Mouse (Mus musculus) liver, embryonic 14.5 days (tissue): ENCODE data around the gene Iqgap3. TPM values are rescaled to one million over a fixed set of nuclear protein-coding genes. Genes with fewer than 3 reads are reported as not detected.

Experiments used
- ATAC-seq: fragments of 200-750 bp; cut with Nextera tagmentation; 2 replicates; pipeline ENCODE4 v1.8.0; 2017; ENCODE audit warnings: moderate number of reproducible peaks, mild to moderate bottlenecking, moderate library complexity; ENCODE audit not compliant: insufficient read depth
- DNase-seq, 3 experiments: peaks; one replicate each; pipeline ENCODE4 v3.0.0-alpha.2; 2012 to 2013; ENCODE audit warnings: low read depth in 3 of 3, low spot score in 3 of 3
- H3K27ac ChIP-seq: fragments of 300-500 bp; sonication (generic); 2 replicates; pipeline ENCODE4 v1.5.1; 2014; ENCODE audit warnings: moderate library complexity, mild to moderate bottlenecking, control low read depth, inconsistent platforms
- H3K27me3 ChIP-seq: fragments of 300-500 bp; sonication (generic); 2 replicates; pipeline ENCODE4 v1.6.1; 2014; ENCODE audit warnings: mild to moderate bottlenecking, low read length, moderate library complexity; ENCODE audit not compliant: control insufficient read depth, insufficient read depth
- H3K36me3 ChIP-seq: fragments of 300-500 bp; sonication (generic); replicated peaks from 2 replicates; pipeline ENCODE4 v1.6.1; 2014; ENCODE audit warnings: low read depth; ENCODE audit not compliant: control insufficient read depth, insufficient read depth
- H3K4me1 ChIP-seq, 2 experiments: fragments of 200-500 bp in 1 of 2; fragments of 300-500 bp in 1 of 2; sonication (generic) in 1 of 2; replicated peaks; 2 replicates each; pipeline ENCODE4 v1.6.1; 2012 to 2014; ENCODE audit warnings: antibody characterized with exemption in 1 of 2, inconsistent platforms in 1 of 2, low read length in 1 of 2; ENCODE audit not compliant: control insufficient read depth in 2 of 2, insufficient read depth in 2 of 2
- H3K4me2 ChIP-seq: fragments of 300-500 bp; sonication (generic); 2 replicates; pipeline ENCODE4 v1.6.1; 2014; ENCODE audit warnings: low read depth, mild to moderate bottlenecking, control low read depth, moderate library complexity
- H3K4me3 ChIP-seq, 2 experiments: fragments of 200-500 bp in 1 of 2; fragments of 300-500 bp in 1 of 2; sonication (generic) in 1 of 2; 2 replicates each; pipeline ENCODE4 v1.5.1; 2012 to 2014; ENCODE audit warnings: low read depth in 2 of 2, low read length in 2 of 2, mild to moderate bottlenecking in 2 of 2, control low read depth in 1 of 2, inconsistent platforms in 1 of 2, moderate library complexity in 1 of 2; ENCODE audit not compliant: insufficient read depth in 1 of 2
- H3K9ac ChIP-seq: fragments of 300-500 bp; sonication (generic); replicated peaks from 2 replicates; pipeline ENCODE4 v1.6.1; 2014; ENCODE audit warnings: mild to moderate bottlenecking, control low read depth, moderate library complexity
- H3K9me3 ChIP-seq: fragments of 300-500 bp; sonication (generic); 2 replicates; pipeline ENCODE4 v1.6.1; 2016; ENCODE audit warnings: low read length, mixed read lengths; ENCODE audit not compliant: control insufficient read depth
- CTCF ChIP-seq: IDR thresholded peaks from 2 replicates; pipeline ENCODE4 v1.5.1; 2016; ENCODE audit warnings: antibody characterized with exemption, low read depth, control low read depth
- EP300 ChIP-seq: IDR thresholded peaks from 2 replicates; pipeline ENCODE4 v1.6.1; 2016; ENCODE audit warnings: antibody characterized with exemption, low read depth
- WGBS: fragments of 180-500 bp; shearing (Covaris S2); extraction: QIAGEN DNeasy Blood & Tissue Kit; methylation state at CpG from one replicate; pipeline ENCODE4 v1.1.7; 2014; ENCODE audit not compliant: insufficient replicate concordance; 5-methylcytosine and 5-hydroxymethylcytosine counted together
- polyA plus RNA-seq, 2 experiments: library from polyadenylated mRNA; depleted of rRNA in 1 of 2; stranded (reverse) in 1 of 2; unstranded in 1 of 2; fragments of >200 nt; fragmentation: Nextera tagmentation in 1 of 2; extraction: Ambion mirVana in 1 of 2; gene quantifications; 2 replicates each; pipeline versions ENCODE4 v1.2.1 to v1.2.3; 2012 to 2014

Iqgap3 gene
- polyA plus RNA-seq, 2 experiments: 6.7 to 8.8 TPM

- no peak for DNase-seq
- Histone ChIP-seq H3K36me3 (no peaks in the 10 kb centered on the region), H3K27me3 (no peaks in the 10 kb centered on the region), H3K4me3 (peak overlapping the region; percentile 57 to 58), H3K9me3 (no peaks in the 10 kb centered on the region), H3K27ac (no peak overlapping the region), H3K9ac (peak overlapping the region; percentile 51), H3K4me2 (peak overlapping the region; percentile 83), H3K4me1 (peaks cover 19 to 43% of the 10 kb centered on the region in 2 experiments)
- WGBS: 17% methylated on average over 25 of the region's 25 CpGs
- ATAC-seq: no peak
- TF ChIP-seq CTCF: no peak
- no peak for TF ChIP-seq EP300
Measured at GRCm38 (mm10) chr3:88139243-88140177, 57.7 kb downstream of the Iqgap3 start.

- H3K9ac ChIP-seq: no peak overlapping the region
- WGBS: 29% methylated on average over 11 of the region's 11 CpGs
Measured at GRCm38 (mm10) chr3:88140178-88140902, 58.6 kb downstream of the Iqgap3 start.

GRCm38 (mm10) chr3:88140903-88141430, 59.2 kb downstream of the Iqgap3 start:
- Histone ChIP-seq H3K36me3 (no peaks in the 10 kb centered on the region), H3K9me3 (no peaks in the 10 kb centered on the region), H3K4me1 (peaks cover 31 to 57% of the 10 kb centered on the region in 2 experiments), H3K4me3 (no peak overlapping the region; a peak in 1 of 4 replicates), H3K27ac (peak overlapping the region; percentile 84), H3K27me3 (no peaks in the 10 kb centered on the region), H3K9ac (no peak overlapping the region), H3K4me2 (peak overlapping the region; percentile 78)
- WGBS: 31% methylated on average over 6 of the region's 6 CpGs
- TF ChIP-seq EP300 (no peak), CTCF (no peak)
- ATAC-seq (no peak), DNase-seq (no peak)

More at GRCm38 (mm10) chr3:88140178-88140902, 58.6 kb downstream of the Iqgap3 start:
- H3K27ac ChIP-seq: no peak overlapping the region
- no peaks in the 10 kb centered on the region for H3K9me3 ChIP-seq
- H3K4me2 ChIP-seq: no peak overlapping the region
- no peaks in the 10 kb centered on the region for H3K36me3 ChIP-seq
- H3K4me1 ChIP-seq: peaks cover 26 to 51% of the 10 kb centered on the region in 2 experiments
- no peak for TF ChIP-seq CTCF
- TF ChIP-seq EP300: no peak
- H3K4me3 ChIP-seq: no peak overlapping the region
- no peaks in the 10 kb centered on the region for H3K27me3 ChIP-seq
- no peak for ATAC-seq
- no peak for DNase-seq

GRCm38 (mm10) chr3:88141439-88141786, 59.6 kb downstream of the Iqgap3 start:
- H3K27ac ChIP-seq: peak overlapping the region; percentile 84
- H3K4me2 ChIP-seq: peak overlapping the region; percentile 78
- ATAC-seq (no peak), DNase-seq (no peak)
- peak overlapping the region; percentile 59 to 81 for H3K4me3 ChIP-seq
- WGBS: 9% methylated on average over 9 of the region's 9 CpGs
- peak overlapping the region; percentile 34 for H3K9ac ChIP-seq
- H3K27me3 ChIP-seq: no peaks in the 10 kb centered on the region
- no peaks in the 10 kb centered on the region for H3K36me3 ChIP-seq
- TF ChIP-seq CTCF: no peak
- TF ChIP-seq EP300: no peak
- H3K4me1 ChIP-seq: peaks cover 36 to 62% of the 10 kb centered on the region in 2 experiments
- no peaks in the 10 kb centered on the region for H3K9me3 ChIP-seq
